Mouse (Mus musculus): ENCODE data around the gene Ngp. TPM values are rescaled to one million over a fixed set of nuclear protein-coding genes. Genes with fewer than 3 reads are reported as not detected.

Gene Ngp
- polyA plus RNA-seq, 2 experiments, result 38.4 to 124 TPM

DNA sequence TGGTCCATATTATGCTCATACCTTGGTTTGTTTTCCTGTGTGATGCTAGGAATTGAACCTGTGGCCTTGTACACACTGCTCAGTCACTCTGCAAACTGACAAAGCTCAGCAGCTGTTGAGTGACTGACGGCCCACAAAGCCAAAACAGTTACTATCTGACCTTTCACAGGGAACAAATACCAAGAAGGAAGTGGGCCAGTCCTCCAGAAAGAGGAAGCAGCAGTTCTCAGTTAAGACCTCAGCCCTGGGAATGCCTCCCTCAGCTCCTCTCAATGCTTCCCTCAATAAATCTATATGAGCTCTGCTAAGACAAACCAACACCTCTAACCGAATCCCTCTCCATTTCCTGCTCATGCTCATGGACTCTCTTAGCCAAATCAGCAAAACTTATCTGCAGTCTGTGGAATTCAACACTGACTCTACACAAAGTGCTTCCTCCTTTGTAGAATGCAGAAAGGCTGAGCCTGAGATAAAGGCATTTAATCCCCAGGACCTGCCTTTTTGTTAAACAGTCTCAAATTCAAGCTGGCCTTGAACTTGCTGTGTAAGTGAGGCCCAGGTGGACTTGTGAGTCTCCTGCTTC is 39.7 kb downstream of the Ngp start:
- no peak overlapping the region for H3K9ac ChIP-seq (replicated peaks)
- H3K4me3 ChIP-seq (ENCODE audit: insufficient read depth in 1 of 2, low read depth in 2 of 2, low read length in 2 of 2), result no peak overlapping the region
- ATAC-seq (ENCODE audit: insufficient read depth), result peak; percentile 36; the same call in 1 of the 2 replicates
- no peak overlapping the region for H3K4me2 ChIP-seq (ENCODE audit: low read depth)
- DNase-seq (ENCODE audit: low read depth in 3 of 3, low spot score in 3 of 3), result no peak
- WGBS (ENCODE audit: insufficient replicate concordance), result 9% methylated on average over 2 of the region's 2 CpGs
- no peak overlapping the region for H3K27ac ChIP-seq
- H3K27me3 ChIP-seq (ENCODE audit: control insufficient read depth, insufficient read depth, low read length), result no peaks in the 10 kb centered on the region
- no peak for TF ChIP-seq CTCF (IDR thresholded peaks at IDR 0.05; ENCODE audit: low read depth)
- no peak for TF ChIP-seq EP300 (IDR thresholded peaks at IDR 0.05; ENCODE audit: low read depth)
- peaks cover 0 to 21% of the 10 kb centered on the region in 2 experiments; a peak in 3 of 4 replicates for H3K4me1 ChIP-seq (replicated peaks; ENCODE audit: control insufficient read depth in 2 of 2, insufficient read depth in 2 of 2, low read length in 1 of 2)
- H3K9me3 ChIP-seq (ENCODE audit: control insufficient read depth, low read length), result no peaks in the 10 kb centered on the region
- no peaks in the 10 kb centered on the region for H3K36me3 ChIP-seq (replicated peaks; ENCODE audit: control insufficient read depth, insufficient read depth, low read depth)

GRCm38 (mm10) chr9:110460884-110461815 is 41.6 kb downstream of the Ngp start:
- no peak for DNase-seq (ENCODE audit: low read depth in 3 of 3, low spot score in 3 of 3)
- Histone ChIP-seq H3K4me3 (ENCODE audit: insufficient read depth in 1 of 2, low read depth in 2 of 2, low read length in 2 of 2) (no peak overlapping the region), H3K9me3 (ENCODE audit: control insufficient read depth, low read length) (no peaks in the 10 kb centered on the region), H3K4me2 (ENCODE audit: low read depth) (no peak overlapping the region), H3K27ac (no peak overlapping the region), H3K9ac (replicated peaks) (no peak overlapping the region), H3K4me1 (replicated peaks; ENCODE audit: control insufficient read depth in 2 of 2, insufficient read depth in 2 of 2, low read length in 1 of 2) (peaks cover 0 to 21% of the 10 kb centered on the region in 2 experiments; a peak in 3 of 4 replicates), H3K36me3 (replicated peaks; ENCODE audit: control insufficient read depth, insufficient read depth, low read depth) (no peaks in the 10 kb centered on the region), H3K27me3 (ENCODE audit: control insufficient read depth, insufficient read depth, low read length) (no peaks in the 10 kb centered on the region)
- no peak for TF ChIP-seq CTCF (IDR thresholded peaks at IDR 0.05; ENCODE audit: low read depth)
- no peak for TF ChIP-seq EP300 (IDR thresholded peaks at IDR 0.05; ENCODE audit: low read depth)
- WGBS (ENCODE audit: insufficient replicate concordance), result 27% methylated on average over 18 of the region's 18 CpGs
- ATAC-seq (ENCODE audit: insufficient read depth), result 0 out of 2 replicates have a peak, but pooled peaks have one; percentile 22

GRCm38 (mm10) chr9:110462321-110462720 is 42.8 kb downstream of the Ngp start:
- no peak overlapping the region for H3K9ac ChIP-seq (replicated peaks)
- H3K27me3 ChIP-seq (ENCODE audit: control insufficient read depth, insufficient read depth, low read length), result no peaks in the 10 kb centered on the region
- no peak for ATAC-seq (ENCODE audit: insufficient read depth)
- H3K4me3 ChIP-seq (ENCODE audit: insufficient read depth in 1 of 2, low read depth in 2 of 2, low read length in 2 of 2), result no peak overlapping the region
- H3K27ac ChIP-seq, result no peak overlapping the region
- 46% methylated on average over 7 of the region's 7 CpGs for WGBS (ENCODE audit: insufficient replicate concordance)
- DNase-seq (ENCODE audit: low read depth in 3 of 3, low spot score in 3 of 3), result no peak
- H3K4me1 ChIP-seq (replicated peaks; ENCODE audit: control insufficient read depth in 2 of 2, insufficient read depth in 2 of 2, low read length in 1 of 2), result peaks cover 0 to 21% of the 10 kb centered on the region in 2 experiments; a peak in 3 of 4 replicates
- no peaks in the 10 kb centered on the region for H3K36me3 ChIP-seq (replicated peaks; ENCODE audit: control insufficient read depth, insufficient read depth, low read depth)
- no peaks in the 10 kb centered on the region for H3K9me3 ChIP-seq (ENCODE audit: control insufficient read depth, low read length)
- no peak overlapping the region for H3K4me2 ChIP-seq (ENCODE audit: low read depth)
- TF ChIP-seq CTCF (IDR thresholded peaks at IDR 0.05; ENCODE audit: low read depth) (no peak), EP300 (IDR thresholded peaks at IDR 0.05; ENCODE audit: low read depth) (no peak)

DNA sequence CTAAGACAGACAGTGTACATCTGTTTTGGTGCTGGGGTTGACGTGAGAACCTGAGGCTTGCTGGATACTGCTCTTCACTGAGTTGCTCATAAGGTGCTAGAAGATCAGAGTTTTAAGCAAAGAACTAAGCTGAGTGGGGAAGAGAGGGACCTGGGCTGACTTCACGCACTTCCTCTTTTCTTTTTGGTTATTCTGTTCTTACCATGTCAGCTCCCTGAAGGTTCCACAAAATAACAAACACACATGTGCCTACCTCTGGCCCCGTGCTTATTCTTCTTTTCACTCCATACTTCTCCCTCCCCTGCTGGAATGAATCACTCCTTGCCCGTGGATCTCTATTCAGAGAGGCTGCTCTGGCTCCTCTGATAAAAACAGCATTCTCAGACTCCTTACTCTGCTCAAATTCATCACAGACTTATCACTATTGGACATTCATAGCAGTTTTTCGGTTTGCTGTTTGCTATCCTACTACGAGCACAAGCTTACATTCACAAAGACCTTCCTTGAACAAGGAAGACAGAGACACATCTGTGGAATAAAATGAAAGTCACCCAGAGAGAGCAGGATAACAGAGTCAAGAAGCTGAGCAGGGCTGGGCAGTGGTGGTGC is 44.5 kb downstream of the Ngp start:
- no peaks in the 10 kb centered on the region for H3K9me3 ChIP-seq (ENCODE audit: control insufficient read depth, low read length)
- DNase-seq (ENCODE audit: low read depth in 3 of 3, low spot score in 3 of 3) (no peak), ATAC-seq (ENCODE audit: insufficient read depth) (no peak; the same call in 1 of the 2 replicates)
- WGBS (ENCODE audit: insufficient replicate concordance), result 17% methylated on average over 6 of the region's 6 CpGs
- H3K27ac ChIP-seq, result no peak overlapping the region
- H3K4me2 ChIP-seq (ENCODE audit: low read depth), result no peak overlapping the region
- H3K9ac ChIP-seq (replicated peaks), result no peak overlapping the region
- TF ChIP-seq CTCF (IDR thresholded peaks at IDR 0.05; ENCODE audit: low read depth) (no peak), EP300 (IDR thresholded peaks at IDR 0.05; ENCODE audit: low read depth) (no peak)
- H3K4me1 ChIP-seq (replicated peaks; ENCODE audit: control insufficient read depth in 2 of 2, insufficient read depth in 2 of 2, low read length in 1 of 2), result peaks cover 0 to 16% of the 10 kb centered on the region in 2 experiments; a peak in 3 of 4 replicates
- H3K27me3 ChIP-seq (ENCODE audit: control insufficient read depth, insufficient read depth, low read length), result no peaks in the 10 kb centered on the region
- H3K36me3 ChIP-seq (replicated peaks; ENCODE audit: control insufficient read depth, insufficient read depth, low read depth), result no peaks in the 10 kb centered on the region
- no peak overlapping the region for H3K4me3 ChIP-seq (ENCODE audit: insufficient read depth in 1 of 2, low read depth in 2 of 2, low read length in 2 of 2)

Data from liver, embryonic 14.5 days (tissue).